Mouse (Mus musculus) heart, adult 2 months (tissue): Measurements from ENCODE around the gene Zfyve19.

Source experiments
- CTCF ChIP-seq: fragments of 200-600 bp; IDR thresholded peaks from 2 replicates; pipeline ENCODE4 v1.8.1; 2022; ENCODE audit warnings: antibody characterized with exemption, mild to moderate bottlenecking, moderate library complexity
- EP300 ChIP-seq: fragments of 200-500 bp; IDR thresholded peaks from 2 replicates; pipeline ENCODE4 v1.6.1; 2011; ENCODE audit warnings: low read depth, low read length, control low read depth; ENCODE audit not compliant: insufficient read depth
- POLR2A ChIP-seq: fragments of 200-500 bp; IDR thresholded peaks from 2 replicates; pipeline ENCODE4 v1.6.1; 2011; ENCODE audit warnings: mild to moderate bottlenecking, low read depth, low read length, control low read depth; ENCODE audit not compliant: insufficient read depth

GRCm38 (mm10) chr2:119172446-119172845, 36.0 kb upstream of the Zfyve19 start:
- TF ChIP-seq POLR2A, result no peak
- no peak for TF ChIP-seq EP300
- TF ChIP-seq CTCF, result no peak
